Mouse (Mus musculus) ovary, postnatal 14 days (tissue): ENCODE measurements around the gene Sh3bp5l.
"Not testable (repeated sequence)": the region's sequence is repeated elsewhere in the genome, so short reads cannot be mapped to it uniquely, and the experiment has no call there.

ENCODE experiments used
- DNase-seq: peaks from one replicate; pipeline ENCODE4 v3.0.0; 2022; ENCODE audit warnings: low spot score

The Sh3bp5l gene

GRCm38 (mm10) chr11:58330276-58331148 lies at the start of gene Sh3bp5l, which contains the start of gene Zfp672:
Sh3bp5l (plus strand) TSS chr11:58330724.
Zfp672 (minus strand) TSS chr11:58330339.
- peak; percentile 79 for DNase-seq

GRCm38 (mm10) chr11:58281970-58282496 lies 48.5 kb upstream of the Sh3bp5l start:
- no peak for DNase-seq

DNA sequence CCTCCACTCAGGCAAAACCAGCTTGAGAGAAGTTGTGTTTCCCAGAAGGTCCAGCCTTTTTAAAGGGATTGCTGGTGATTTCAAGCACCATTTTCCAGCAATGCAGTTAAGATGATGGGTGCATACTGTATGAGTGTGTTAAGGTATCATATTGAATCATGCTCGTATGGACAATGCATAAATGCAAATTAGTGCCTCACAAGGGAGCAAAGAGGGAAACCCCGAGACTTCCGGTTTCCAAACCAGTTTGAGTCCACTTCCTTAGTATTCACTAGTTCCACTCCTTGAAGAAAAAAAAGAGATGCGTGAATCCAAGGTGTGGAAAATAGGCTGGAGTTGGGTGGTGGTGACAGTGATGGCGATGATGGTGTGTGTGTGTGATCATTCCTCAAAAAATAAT lies 48.0 kb upstream of the Sh3bp5l start:
- DNase-seq: no peak

DNA sequence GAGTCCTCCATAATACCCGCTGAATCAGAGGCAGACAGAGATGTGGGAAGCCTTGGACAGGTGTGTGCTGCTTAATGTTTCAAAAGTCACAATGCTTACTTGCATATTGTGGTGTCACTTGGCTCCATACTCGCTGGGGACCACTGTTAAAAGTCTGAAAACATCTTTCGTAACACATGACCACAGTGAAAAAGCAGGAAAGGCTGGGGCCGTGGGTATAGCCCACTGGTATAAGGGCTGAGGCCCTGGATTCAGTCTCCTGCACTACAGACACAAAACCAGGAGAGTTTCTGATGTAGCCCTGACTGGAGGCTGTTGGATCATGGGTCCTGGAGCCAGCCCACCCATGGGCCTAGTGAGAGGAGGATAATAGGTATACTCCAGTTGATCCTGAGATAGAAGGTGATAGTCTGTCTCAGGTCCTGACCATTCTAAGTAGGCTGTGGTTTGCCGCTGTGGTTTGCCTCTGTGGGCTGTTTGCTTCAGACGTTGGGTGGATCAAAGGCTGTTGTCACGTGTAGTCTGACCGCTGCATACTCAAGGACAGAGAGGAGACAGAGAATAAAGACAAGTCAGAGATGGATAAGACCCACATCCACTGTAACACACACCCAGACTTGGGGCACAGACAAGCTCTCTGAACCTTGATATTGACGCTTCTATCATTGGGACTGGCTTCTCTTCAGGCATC lies 40.4 kb upstream of the Sh3bp5l start:
- DNase-seq: no peak

- DNase-seq: no peak
Measured at GRCm38 (mm10) chr11:58290812-58291211, 39.7 kb upstream of the Sh3bp5l start.

DNA sequence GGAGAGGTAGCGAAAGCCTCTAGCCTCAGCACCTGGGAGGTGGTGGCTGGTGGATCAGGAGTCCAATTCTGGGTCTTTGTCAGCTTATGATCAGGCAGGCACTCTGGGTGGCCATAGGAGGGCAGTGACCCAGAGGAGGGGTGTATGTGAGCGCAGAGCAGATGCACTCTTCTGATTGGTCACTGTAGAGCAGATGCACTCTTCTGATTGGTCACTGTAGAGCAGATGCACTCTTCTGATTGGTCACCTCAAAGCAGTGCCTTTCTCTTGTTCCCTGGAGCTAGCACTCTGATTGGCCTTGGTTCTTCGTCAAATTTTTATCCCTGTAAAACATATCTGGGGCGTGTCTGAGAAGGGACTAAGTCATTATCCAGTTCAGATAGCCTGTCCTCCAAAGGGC lies 37.7 kb upstream of the Sh3bp5l start:
- DNase-seq: no peak

- DNase-seq: no peak
Measured at GRCm38 (mm10) chr11:58297396-58297795, 33.1 kb upstream of the Sh3bp5l start.

- DNase-seq: peak; percentile 73
Measured at GRCm38 (mm10) chr11:58301057-58301456, 29.5 kb upstream of the Sh3bp5l start.

DNA sequence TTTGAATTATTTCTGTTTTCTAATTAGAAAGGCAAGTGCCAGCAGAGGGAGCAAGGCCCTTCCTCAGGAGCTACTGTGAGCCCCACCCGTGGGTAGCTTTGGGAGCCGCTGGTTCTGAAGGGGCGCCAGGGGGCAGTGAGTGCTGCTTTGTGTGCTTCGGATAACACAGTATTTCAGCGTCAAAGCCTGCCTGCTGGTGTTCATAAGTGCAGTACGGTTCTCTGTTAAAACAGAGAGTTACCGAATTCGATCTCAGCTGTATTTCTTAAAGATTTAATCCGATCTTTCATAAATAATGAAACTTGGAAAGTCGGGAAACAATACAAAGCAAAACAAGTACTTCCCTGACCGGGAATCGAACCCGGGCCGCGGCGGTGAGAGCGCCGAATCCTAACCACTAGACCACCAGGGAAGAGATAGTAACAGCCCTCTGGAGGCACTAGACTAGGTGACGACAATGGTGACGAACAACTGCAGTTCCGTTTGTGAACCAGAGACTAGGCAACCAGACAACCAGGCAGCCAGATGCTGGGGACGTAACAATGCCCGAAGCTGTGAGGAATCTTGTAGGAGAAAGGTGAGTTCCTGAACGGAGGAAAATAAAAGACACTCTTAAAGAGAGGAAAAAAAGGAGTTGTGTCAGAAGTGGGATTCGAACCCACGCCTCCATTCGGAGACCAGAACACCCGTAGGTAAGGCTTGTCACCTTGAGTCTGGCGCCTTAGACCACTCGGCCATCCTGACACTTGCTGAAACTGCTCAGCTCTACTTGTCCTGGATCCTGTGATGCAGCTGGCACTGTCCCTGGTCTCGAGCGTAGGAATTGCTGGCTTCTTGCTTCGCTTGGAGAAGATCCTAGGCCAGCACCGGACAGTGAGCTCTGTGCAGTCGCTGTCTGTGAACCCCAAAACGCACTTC lies 28.4 kb upstream of the Sh3bp5l start:
- DNase-seq: peak; percentile 99

GRCm38 (mm10) chr11:58302774-58303445 lies 27.6 kb upstream of the Sh3bp5l start:
- DNase-seq: no peak

DNA sequence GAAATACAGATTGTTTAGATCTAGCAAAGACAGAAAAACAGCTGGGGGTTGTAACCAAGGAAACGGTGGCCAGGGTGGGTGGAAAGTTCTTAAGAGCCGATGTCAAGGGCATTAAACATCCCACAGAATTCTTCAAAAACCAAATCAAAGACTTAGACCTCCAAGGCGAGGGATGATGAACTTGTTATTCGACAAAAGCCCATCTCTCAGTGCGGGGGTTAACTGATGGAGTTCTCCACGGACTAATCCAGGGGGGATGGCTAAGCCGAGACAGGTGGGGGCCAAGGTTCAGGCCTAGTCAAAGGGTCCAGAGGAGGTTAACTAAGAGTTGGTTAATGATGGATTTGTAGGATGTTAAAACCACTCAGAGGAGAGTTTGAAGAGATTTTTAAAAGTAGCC lies 26.9 kb upstream of the Sh3bp5l start:
- DNase-seq: no peak

- DNase-seq: not testable (repeated sequence)
Measured at GRCm38 (mm10) chr11:58305299-58305698, 25.2 kb upstream of the Sh3bp5l start.

DNA sequence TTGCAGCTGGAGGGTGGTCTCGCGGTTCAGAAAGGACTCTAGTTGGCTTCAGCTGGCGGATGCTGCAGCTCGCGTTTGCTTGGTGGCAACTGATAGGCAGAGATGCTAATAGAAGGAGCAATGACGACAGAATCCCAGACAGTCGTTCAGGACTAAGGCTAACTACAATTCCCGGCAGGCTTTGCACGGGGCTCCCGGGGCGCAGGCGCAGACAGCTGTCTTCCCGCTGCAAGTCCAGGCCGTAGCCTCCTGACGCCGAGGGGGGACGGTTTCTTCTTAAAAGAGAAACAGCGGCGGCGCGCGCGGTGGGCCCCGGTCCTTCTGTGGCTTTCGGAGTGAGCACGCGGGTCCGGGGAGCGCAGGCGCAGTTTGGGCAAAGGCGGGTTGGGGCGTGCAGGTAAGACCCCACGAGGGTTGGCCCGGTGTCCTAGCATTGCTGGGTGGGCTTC lies 23.6 kb upstream of the Sh3bp5l start, which contains the start of gene Zfp692:
TSS of gene Zfp692 (plus strand) at position 210 of the 449 bp plus-strand sequence.
- peak; percentile 83 for DNase-seq

DNA sequence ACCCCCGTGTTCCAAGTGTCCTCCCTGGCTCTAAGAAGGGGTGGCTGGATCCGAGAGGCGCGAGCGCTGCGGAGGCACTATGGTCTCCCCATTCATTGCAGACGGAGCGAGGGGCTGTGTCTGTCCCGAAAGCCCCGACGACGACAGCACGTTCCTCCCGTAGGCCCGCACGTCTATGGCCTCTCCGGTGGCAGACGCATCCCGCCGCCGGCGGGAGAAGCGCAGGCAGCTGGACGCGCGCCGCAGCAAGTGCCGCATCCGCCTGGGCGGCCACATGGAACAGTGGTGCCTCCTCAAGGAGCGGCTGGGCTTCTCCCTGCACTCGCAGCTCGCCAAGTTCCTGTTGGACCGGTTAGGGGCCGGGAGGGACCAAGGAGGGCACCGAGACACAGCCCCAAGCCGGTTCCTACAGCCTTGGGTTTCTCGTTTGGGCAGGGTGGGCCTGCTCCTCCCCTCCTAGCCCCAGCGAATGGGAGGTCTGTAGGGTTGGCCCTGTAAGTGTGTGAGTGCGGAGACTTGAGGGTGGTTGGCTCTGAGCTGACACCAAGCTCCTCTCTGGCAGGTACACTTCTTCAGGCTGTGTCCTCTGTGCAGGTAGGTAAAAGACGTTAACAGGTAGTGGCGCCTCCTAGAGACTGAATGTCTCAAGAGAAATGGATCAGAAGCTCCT lies 23.0 kb upstream of the Sh3bp5l start:
- peak; percentile 52 for DNase-seq

DNA sequence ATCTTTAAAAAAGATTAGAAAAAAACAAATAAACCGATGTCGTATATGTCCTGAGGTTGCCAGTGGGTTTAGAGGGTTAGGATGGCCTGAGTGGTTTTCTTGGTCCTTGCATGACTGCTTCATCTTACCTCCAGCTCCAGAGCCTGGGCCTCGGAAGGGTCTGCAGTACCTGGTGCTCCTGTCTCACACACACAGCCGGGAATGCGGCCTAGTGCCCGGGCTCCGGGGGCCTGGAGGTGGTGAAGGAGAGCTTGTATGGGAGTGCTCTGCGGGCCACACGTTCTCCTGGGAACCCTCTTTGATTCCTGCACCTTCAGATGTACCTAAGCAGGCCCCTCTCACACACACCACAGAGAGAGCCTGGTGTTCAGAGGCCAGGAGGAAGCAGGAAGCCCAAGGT lies 21.9 kb upstream of the Sh3bp5l start:
- no peak for DNase-seq

DNA sequence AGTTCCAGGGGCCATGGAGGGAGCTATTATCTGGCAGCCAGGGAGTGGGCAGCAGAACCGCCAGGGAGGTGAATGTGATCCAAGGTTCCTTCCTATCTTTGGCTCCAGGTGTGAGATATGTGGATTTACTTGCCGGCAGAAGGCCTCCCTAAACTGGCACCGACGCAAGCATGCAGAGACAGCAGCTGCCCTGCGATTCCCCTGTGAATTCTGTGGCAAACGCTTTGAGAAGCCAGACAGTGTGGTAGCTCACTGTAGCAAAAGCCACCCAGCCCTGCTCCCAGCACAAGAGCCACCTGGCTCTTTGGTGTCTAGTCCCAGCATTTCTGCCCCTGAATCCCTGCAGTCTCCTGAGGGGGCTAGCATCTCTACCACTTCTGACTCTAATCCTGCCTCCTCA lies 16.5 kb upstream of the Sh3bp5l start:
- DNase-seq: no peak

GRCm38 (mm10) chr11:58315536-58316168 lies 14.9 kb upstream of the Sh3bp5l start:
- no peak for DNase-seq

DNA sequence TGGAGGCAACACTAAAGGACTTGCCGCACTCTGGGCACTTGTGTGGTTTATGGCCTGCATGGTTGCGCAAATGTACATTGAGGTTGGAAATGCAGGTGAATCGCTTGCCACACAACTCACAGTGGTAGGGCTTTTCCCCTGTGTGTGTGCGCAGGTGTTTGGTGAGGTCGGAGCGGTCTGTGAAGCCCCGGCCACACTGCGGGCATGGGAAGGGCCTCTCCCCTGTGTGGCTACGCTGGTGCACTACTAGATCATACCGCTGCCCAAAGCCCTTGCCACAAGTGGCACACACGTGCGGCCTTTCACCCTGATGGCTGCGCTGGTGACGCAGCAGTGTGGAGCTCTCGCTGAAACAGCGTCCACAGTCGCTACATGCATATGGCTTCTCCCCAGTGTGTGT lies 14.2 kb upstream of the Sh3bp5l start:
- DNase-seq: no peak

GRCm38 (mm10) chr11:58316768-58317390 lies 13.6 kb upstream of the Sh3bp5l start:
- no peak for DNase-seq
